Mouse (Mus musculus): ENCODE measurements around the gene Acacb.

Gene Acacb

DNA sequence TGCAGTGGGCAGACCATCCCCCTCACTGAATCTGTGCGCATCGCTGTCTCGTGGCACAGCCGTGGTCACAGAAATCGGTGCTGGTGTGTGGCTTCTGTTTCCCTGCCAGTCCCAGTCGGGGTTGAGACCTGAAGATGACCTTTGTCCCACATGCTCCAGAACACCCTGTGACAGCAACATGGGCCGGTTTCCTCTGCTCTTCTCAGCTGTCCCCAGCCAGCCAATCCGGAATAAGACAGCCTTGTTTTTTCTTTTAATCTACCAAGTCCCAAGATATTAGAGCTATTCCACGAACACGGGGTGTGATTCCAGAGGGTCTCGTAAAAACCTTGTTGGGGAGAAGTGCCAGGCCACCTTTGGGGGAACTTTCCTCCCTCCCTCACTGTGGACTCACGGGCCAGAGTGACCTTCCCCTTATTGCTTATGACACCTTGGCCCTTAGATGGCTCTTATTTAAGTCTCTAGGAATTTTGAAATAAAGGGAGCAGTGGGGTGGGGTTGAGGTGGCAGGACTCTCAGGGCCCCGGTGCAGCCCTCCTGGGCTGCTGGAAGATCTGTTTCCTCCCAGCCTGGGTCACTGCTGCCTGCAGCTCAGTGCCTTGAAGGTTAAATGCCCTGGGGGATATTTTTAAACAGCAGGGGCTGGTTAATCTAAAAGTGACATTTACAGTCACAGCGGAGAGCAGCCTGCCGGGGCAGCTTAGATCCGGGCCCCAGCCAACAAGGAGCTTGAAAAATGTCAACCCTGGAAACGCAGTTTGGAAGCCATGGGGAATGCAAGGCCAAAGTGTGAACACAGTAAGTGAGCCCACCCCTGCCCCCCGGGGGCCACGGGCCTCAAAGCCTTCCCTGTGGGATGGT lies at the start of gene Acacb:
Acacb (plus strand) TSS at position 508 of the 861 bp plus-strand sequence.
- no peak for DNase-seq

- peak; percentile 96 to 97 for DNase-seq
Observed at GRCm38 (mm10) chr5:114099709-114100389, 46.5 kb upstream of the Acacb start.

- no peak for DNase-seq
Observed at GRCm38 (mm10) chr5:114100390-114101099, 45.8 kb upstream of the Acacb start.

GRCm38 (mm10) chr5:114101873-114102272 lies 44.5 kb upstream of the Acacb start:
- no peak for DNase-seq

DNA sequence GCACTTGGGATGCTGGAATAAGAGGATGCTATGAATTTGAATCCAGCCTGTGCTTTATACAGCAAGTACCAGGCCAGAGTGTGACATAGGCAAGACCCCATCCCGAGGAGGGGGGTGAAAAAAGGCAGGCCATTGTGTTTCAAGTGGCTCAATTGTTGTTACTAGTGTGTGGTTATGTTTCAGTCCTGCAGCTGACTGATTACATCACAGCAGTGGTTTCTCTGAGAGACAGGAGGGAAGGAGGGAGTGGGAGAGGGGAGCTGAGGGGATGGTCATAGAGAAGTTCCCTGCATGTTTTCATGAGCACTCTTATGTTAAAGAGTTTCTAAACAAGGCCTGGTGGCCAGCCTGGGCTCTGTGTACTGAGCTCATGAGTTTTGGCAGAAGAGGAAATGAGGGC lies 43.5 kb upstream of the Acacb start:
- no peak for DNase-seq

DNA sequence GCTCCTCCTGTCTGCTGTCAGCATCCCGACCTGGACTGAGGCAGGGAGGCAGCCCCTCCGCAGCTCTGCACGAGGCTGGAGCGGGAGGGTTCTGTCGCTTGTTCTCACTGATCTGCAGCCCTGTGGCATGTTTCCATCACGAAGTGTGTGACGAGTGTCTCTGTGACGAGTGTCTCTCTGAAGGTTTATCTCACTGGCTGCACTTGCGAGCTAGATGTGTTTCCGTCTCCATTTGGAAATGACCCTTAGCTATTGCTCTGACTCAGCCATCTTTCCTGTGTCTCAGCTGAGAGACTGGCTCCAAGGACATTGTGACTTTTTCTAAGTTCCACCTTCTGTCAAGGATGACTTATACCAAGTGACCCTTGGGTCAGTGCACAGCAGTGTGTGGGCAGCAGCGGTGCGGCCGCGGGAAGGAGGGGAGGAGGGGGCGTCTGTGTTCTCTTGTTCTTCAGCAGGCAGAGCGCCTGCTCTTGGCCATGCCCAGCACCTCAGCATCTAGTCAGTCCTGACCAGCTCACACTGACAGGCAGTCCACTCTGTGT lies 39.9 kb upstream of the Acacb start:
- no peak for DNase-seq

- DNase-seq = no peak
Observed at GRCm38 (mm10) chr5:114113334-114113733, 33.0 kb upstream of the Acacb start.

- no peak for DNase-seq
Observed at GRCm38 (mm10) chr5:114115030-114115429, 31.3 kb upstream of the Acacb start.

DNA sequence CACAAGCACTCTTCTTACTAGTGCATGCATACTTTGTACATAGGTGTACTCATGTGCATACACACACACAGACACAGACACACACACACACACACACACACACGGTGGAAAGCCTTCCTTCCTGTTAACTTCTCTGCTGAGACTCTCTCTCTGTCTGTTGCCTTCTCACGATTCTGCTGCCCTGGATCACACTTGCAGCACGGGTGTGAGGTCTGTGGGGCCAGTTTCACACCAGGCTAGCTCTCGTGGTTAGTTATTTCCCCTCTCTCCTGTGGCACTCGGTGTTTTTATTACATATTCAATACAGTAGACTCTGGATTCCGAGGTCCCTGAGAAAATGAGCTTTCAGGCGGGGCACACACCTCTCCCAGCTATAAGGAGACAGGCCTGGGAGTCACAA lies 29.7 kb upstream of the Acacb start:
- no peak for DNase-seq

DNA sequence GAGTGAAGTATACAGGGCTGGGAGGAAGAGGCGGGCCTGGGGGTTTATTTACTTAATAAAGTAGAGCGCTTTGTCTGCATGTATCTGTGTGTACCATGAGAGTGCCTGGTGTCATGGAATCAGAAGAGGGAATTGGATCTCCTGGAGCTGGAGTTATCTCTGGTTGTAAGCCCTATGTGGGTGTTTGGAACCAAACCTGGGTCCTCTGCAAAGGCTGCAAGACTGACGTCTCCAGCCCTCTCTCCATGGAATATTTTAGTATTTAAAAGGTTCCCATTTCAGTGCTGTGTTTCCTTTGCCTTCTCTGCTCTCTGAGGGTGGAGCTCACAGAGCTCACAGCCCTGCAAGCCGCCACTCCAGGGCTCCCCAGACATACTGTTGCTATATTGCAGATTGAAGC lies 26.5 kb upstream of the Acacb start:
- no peak for DNase-seq

DNA sequence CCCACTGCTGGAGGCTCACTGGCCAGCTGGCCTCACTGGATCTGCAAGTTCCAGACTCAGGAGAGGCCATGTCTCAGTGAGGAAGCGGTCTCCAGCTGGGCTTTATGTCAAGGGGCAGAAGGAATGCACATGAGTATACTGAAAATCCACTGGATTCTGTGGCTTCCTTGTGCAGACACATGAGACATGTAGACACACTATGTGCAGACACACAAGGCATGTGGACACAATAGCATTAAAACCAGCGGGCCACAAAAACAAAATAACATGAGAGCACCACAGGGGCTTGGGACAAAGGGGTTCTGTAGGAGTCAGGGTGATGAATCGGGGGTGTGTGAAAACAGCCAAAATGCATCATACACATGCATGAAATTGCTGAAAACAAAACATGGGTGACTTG lies 20.3 kb upstream of the Acacb start:
- no peak for DNase-seq

DNA sequence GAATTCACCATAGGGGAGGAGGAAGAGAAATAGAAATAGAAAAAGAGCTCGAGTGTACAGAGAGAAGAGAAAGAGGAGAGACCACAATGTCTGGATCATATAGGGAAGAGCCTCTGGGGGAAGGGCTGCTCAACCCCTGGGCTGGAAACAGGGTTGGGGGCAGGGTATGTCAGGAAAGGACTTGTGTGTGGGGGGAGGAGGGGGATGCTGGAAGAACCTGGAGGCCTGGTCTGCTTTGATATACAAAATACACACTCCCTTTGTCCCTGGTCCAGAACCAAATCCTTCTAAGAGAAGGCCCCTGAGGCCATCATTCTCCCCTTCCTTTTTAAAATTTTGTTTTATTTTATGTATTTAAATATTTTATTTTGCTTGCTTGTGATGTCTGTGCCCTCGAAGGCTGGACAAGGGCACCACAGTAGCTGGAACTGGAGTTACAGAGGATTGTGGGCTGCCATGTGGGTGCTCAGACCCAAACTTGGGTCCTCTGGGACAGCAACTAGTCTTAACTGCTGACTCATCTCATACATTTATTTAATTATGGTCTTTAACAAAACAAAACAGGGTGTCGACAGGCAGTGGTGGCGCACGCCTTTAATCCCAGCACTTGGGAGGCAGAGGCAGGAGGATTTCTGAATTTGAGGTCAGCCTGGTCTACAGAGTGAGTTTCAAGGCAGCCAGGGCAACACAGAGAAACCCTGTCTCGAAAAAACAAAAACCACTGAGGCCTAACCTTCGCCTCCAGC lies 19.7 kb upstream of the Acacb start:
- no peak for DNase-seq

DNA sequence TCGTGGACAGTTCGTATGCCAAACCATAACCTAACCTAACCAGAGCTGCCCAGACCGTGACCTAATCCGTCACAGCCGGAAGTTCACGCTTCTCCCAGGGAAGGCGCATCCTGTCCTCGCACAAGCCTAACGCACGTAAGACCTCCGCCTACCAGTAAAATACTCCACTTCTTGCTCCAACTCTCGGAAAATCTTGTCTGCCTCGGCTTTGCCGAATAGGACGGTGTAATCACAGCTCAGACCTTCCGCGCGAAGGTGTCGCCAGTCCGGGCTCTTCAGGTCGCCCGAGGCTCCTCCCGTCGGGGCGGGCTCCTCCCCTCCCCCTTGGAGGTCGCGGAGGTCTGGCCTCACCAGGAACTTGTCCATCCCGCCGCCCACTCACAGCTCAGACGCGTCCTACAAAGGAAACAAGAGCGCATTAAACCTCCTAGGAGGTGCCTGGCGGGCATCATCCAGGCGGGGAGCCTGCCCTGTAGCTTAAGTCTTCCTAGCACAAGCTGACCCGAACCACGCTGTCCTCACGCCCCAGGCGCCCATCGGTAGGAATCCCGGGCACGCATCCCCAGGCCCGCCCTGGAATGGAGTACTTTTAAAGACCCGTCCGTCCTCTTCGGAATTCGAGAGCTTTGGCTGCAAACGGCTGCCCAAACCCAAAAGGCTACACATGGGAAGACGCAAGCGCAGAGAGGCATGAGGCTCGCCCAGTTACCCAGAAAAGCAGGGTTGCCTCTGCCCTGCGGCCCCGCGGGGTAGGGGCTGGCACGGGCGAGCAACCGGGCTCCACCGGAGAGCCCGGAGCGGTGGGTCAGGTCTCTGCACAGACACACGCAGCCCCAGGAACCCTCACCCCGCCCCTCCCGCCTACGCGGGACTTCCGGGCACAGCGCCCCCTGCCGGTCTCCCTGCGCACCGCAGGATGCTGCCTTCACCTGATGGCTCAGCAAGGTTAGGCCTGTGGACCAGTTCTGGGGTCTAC lies 18.7 kb upstream of the Acacb start, which contains the start of gene Alkbh2:
Alkbh2 (minus strand) TSS at position 845 of the 976 bp plus-strand sequence.
- peak; percentile 93 to 95 for DNase-seq

- no peak for DNase-seq
Observed at GRCm38 (mm10) chr5:114129550-114130210, 16.7 kb upstream of the Acacb start.

- peak; percentile 90 for DNase-seq
Observed at GRCm38 (mm10) chr5:114130211-114130605, 16.1 kb upstream of the Acacb start, which contains the start of gene Ung. Gene Ung (plus strand): TSS chr5:114130386.

DNA sequence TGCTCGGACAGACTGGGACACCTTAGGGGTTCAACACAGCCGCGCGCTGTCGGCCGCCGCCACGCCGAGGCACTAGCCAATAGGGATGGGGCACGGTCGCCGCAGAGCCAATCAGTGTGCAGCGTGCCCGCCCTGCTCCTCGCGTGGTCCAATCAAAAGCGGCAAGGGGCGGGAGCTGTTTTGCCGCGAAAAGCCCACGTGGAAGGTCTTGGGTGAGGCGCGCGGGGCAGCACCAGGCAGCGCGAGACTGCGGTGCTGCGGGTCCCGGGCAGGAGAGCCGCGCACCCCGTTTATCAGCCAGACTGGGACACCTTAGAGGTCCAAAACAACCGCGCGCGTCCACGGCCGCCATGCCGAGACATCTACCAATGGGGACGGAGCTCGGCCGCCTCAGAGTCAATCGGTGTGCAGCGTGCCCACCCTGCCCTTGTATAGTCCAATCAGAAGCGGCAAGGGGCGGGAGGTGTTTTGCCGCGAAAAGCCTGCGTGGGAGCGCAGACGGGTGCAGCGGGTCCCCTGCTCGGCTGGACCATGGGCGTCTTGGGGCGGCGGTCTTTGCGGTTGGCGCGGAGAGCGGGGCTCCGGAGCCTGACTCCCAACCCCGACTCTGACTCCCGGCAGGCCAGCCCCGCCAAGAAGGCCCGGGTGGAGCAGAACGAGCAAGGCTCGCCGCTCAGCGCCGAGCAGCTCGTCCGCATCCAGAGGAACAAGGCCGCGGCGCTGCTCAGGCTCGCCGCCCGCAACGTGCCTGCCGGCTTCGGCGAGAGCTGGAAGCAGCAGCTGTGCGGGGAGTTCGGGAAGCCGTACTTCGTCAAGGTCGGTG lies 15.4 kb upstream of the Acacb start:
- DNase-seq = peak; percentile 98

DNA sequence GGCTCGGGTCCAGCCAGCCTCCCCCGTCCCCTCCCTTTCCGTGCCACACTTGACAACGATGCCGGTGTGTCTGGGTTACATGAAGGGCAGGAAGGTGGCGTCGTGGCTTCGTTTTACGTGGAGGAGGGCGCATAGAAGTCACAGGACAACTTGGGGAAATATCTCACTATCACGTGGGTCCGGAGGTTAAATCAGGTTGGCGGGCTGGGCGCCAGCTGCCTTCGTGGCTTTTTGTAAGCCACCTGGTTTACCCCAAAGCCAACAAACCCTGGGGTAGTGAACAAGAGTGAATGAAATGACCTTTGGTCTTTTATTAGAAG lies 14.9 kb upstream of the Acacb start:
- peak; percentile 84 to 87 for DNase-seq

DNA sequence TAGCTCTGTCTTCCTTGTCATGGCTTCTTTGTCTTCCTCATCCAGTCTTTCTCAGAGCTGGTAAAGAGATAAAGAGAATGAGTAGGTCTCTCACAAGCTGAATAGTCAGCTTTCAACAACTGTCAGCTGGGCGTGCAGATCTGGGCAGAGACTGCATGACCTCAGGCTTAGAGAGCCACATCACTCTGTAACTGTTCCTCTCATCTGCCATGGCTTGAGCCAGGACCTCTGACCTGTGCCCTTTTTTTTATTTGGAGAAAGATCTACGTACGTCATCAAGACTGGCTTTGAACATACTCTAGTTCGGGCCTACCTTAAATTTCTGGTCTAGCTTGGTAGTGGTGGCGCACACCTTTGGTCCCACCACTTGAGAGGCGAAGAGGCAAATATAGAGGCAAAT lies 13.5 kb upstream of the Acacb start:
- DNase-seq = no peak

DNA sequence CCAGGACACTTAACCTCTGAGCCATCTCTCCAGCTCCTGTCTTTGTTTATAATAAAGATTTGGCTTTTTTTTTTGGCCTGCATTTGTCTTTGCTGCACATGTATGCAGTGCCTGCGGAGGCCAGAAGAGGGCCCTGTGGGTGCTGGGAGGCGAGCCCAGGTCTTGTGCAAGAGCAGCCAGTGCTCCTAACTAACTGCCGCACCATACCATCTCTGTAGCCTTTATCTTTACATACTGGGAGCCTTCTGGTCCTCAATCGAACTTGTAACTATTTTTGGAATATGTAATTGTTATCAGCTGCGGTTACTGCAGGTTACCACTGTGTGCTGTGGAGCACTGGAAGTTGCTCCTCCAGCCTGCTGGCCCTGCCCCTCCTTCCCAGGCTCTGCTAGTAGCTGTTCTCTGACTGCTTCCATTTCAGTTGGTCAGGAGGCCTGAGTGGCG lies 12.2 kb upstream of the Acacb start:
- DNase-seq = peak; percentile 76 to 82

DNA sequence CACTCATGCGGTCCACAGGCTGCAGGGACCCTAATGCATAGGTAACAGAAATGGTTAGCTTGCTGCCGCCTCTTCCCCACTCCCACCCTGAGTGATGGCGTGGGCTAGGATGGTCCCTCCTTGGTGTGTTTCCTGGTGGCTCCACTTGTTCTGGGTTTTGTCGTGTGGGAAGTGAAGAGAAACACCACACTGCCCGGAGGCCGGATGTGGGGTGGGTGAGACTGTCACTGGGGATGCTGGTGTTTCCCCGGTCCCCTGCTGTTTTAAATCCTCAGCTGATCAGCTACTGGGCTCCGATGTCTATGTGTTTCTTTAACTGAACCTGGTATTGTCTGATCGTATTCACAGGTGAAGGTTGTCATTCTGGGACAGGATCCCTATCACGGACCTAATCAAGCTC lies 10.8 kb upstream of the Acacb start:
- no peak for DNase-seq

Data from cerebellum, postnatal 10 days (tissue).